Mouse (Mus musculus): ENCODE data around the gene Dbi. TPM values are rescaled to one million over a fixed set of nuclear protein-coding genes. Genes with fewer than 3 reads are reported as not detected.

Gene Dbi
- polyA plus RNA-seq, 1 experiment: 0.79 TPM

DNA sequence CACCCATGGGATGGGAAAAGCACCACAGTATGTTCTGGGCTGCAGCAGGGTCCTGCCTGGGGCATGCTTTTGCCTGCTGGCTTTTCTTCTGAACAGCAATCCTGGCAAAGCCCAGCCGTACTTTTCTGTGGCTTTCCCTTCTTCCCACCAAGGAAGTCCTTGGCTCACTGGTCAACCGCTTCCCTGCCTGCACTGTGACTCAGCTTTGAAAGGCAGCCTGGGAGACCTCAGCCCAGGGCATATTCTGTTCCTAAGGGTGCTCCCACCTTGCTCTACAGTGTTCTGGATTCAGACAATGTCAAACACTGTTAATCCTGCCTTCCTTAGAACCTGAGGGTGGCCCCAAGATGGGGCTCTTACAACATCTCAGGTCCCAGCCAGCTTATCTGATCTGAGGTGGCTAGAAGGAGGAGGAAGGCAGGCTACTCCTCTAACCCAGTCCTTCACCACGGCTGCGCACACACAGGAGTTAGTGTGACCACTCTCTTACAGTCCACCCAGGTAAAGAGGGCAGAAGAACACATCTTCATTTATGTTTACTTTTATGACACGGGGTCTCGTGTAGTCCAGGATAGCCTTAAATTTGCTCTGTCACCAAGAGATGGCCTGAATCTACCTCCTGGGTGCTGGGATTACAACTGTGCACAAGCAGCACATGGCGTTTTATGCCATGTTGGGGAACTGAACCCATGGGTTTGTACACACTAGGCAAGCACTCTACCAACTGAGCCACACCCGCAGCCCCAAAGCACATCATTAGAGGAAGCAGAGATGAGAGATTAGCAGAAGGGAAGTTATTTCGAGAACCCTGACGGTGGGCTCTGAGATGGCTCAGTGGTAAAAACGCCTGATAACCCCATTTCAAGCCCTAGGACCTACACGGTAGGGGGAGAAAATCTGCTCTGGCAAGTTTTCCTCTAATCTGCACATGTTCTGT lies 8.4 kb downstream of the Dbi start:
- no peaks in the 10 kb centered on the region for H3K27me3 ChIP-seq (ENCODE audit: control insufficient read depth)
- no peak overlapping the region for H3K4me3 ChIP-seq (replicated peaks)
- TF ChIP-seq GATA1 (IDR thresholded peaks at IDR 0.05; ENCODE audit: low read length): no peak
- TF ChIP-seq TAL1 (IDR thresholded peaks at IDR 0.05; ENCODE audit: low read length): no peak
- H3K4me1 ChIP-seq (ENCODE audit: control insufficient read depth): peaks cover 2% of the 10 kb centered on the region; the same call in 1 of the 2 replicates
- peaks cover 8% of the 10 kb centered on the region for H3K9me3 ChIP-seq (ENCODE audit: control insufficient read depth, low read length)
- peaks cover 36% of the 10 kb centered on the region for H3K36me3 ChIP-seq (ENCODE audit: control insufficient read depth)

DNA sequence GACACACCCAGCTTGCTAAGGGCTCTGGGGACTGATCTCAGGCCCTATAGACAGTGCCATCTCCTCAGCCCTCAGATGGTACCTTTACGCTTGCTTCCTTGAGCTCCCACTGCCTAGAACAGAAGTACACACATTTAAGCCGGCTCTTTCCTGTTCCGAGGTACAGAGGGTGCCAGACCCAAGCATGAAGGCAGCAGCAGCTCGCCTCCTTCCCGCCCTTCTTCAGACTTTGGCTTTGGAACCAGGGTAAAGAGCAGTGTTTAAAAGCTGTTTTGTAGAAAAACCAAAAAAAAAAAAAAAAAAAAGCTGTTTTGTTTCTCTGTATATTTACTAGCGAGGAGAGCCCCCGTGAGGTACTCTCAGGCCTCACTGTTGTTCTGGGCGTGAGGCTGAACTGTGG lies 9.1 kb downstream of the Dbi start:
- Histone ChIP-seq H3K36me3 (ENCODE audit: control insufficient read depth) (peaks cover 36% of the 10 kb centered on the region), H3K4me3 (replicated peaks) (no peak overlapping the region), H3K9me3 (ENCODE audit: control insufficient read depth, low read length) (peaks cover 8% of the 10 kb centered on the region), H3K4me1 (ENCODE audit: control insufficient read depth) (peaks cover 2% of the 10 kb centered on the region; the same call in 1 of the 2 replicates), H3K27me3 (ENCODE audit: control insufficient read depth) (no peaks in the 10 kb centered on the region)
- TF ChIP-seq GATA1 (IDR thresholded peaks at IDR 0.05; ENCODE audit: low read length) (no peak), TAL1 (IDR thresholded peaks at IDR 0.05; ENCODE audit: low read length) (no peak)

DNA sequence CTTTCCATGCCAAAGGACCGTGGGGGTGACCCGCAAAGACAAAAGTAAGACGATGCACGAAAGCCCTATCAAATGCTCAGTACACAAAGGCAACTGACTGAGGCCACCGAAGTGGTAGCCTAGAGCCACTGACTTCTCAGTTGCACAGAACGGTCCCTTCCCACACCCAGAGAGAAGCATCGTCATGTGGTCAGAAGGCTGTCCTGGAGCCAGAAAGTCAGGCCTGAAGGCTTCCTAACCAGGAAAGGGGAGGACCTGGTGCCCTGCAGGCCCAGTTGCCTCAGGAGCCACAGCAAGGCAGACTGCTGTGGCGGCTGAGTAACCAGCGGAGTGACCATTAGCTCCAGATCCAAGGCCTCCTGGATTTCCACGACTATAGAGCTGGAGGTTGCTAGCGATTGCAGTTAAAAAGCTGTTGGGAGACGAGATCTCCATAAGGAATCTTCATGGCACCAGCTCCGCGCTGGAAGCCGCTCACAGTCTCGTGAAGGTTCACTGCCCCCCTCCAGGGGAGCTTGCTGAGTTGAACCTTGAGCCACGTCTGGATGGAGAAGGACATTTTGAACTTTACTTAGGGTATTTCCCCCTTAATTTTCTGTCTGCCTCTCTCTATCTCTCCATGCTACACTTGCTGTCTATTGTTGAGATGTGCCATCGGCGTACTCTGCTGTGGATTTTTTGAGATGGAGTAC lies 11.0 kb downstream of the Dbi start:
- H3K4me1 ChIP-seq (ENCODE audit: control insufficient read depth): peaks cover 2% of the 10 kb centered on the region; the same call in 1 of the 2 replicates
- peaks cover 22% of the 10 kb centered on the region for H3K36me3 ChIP-seq (ENCODE audit: control insufficient read depth)
- TF ChIP-seq TAL1 (IDR thresholded peaks at IDR 0.05; ENCODE audit: low read length) (no peak), GATA1 (IDR thresholded peaks at IDR 0.05; ENCODE audit: low read length) (no peak)
- peaks cover 8% of the 10 kb centered on the region for H3K9me3 ChIP-seq (ENCODE audit: control insufficient read depth, low read length)
- no peak overlapping the region for H3K4me3 ChIP-seq (replicated peaks)
- no peaks in the 10 kb centered on the region for H3K27me3 ChIP-seq (ENCODE audit: control insufficient read depth)

DNA sequence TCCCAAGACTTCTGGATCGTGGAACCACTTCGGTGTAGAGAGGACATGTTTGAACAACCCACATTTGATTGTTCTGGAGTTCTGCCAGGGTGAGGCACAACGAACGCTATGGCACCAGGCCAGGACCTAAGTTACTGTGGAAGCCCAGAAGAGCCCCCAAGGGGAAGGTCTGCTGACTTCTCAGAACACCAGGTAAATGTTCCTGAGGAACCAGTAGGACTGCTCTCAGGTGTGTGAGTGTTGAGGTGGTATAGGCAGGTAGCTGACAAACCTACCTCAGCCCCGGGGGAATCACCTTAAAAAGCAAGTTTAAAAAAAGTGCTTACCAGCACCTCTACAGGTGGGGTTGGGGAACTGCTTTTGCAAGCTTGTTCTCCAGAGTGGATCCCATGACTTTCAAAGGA lies 15.3 kb downstream of the Dbi start:
- no peaks in the 10 kb centered on the region for H3K9me3 ChIP-seq (ENCODE audit: control insufficient read depth, low read length)
- no peaks in the 10 kb centered on the region for H3K36me3 ChIP-seq (ENCODE audit: control insufficient read depth)
- TF ChIP-seq GATA1 (IDR thresholded peaks at IDR 0.05; ENCODE audit: low read length) (no peak), TAL1 (IDR thresholded peaks at IDR 0.05; ENCODE audit: low read length) (no peak)
- no peak overlapping the region for H3K4me3 ChIP-seq (replicated peaks)
- no peaks in the 10 kb centered on the region for H3K27me3 ChIP-seq (ENCODE audit: control insufficient read depth)
- H3K4me1 ChIP-seq (ENCODE audit: control insufficient read depth): no peaks in the 10 kb centered on the region

DNA sequence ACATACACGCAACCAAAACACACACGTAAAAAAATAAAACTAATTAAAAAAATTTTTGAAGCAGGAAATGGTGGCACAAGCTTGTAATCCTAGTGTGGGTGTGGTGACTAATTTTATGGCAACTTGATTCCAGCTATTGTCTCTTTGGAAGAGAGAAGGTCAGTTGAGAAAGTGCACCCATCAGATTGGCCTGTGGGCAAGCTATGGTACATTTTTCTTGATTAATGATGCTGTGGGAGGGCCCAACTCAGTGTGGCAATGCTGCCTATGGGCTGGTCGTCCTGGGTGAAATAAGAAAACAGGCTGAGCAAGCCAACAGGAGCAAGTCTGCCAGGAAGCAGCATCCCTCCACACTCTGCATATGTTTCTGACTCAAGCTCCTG lies 19.7 kb downstream of the Dbi start:
- Histone ChIP-seq H3K4me3 (replicated peaks) (no peak overlapping the region), H3K36me3 (ENCODE audit: control insufficient read depth) (no peaks in the 10 kb centered on the region), H3K9me3 (ENCODE audit: control insufficient read depth, low read length) (no peaks in the 10 kb centered on the region), H3K27me3 (ENCODE audit: control insufficient read depth) (no peaks in the 10 kb centered on the region), H3K4me1 (ENCODE audit: control insufficient read depth) (no peaks in the 10 kb centered on the region)
- no peak for TF ChIP-seq GATA1 (IDR thresholded peaks at IDR 0.05; ENCODE audit: low read length)
- no peak for TF ChIP-seq TAL1 (IDR thresholded peaks at IDR 0.05; ENCODE audit: low read length)

DNA sequence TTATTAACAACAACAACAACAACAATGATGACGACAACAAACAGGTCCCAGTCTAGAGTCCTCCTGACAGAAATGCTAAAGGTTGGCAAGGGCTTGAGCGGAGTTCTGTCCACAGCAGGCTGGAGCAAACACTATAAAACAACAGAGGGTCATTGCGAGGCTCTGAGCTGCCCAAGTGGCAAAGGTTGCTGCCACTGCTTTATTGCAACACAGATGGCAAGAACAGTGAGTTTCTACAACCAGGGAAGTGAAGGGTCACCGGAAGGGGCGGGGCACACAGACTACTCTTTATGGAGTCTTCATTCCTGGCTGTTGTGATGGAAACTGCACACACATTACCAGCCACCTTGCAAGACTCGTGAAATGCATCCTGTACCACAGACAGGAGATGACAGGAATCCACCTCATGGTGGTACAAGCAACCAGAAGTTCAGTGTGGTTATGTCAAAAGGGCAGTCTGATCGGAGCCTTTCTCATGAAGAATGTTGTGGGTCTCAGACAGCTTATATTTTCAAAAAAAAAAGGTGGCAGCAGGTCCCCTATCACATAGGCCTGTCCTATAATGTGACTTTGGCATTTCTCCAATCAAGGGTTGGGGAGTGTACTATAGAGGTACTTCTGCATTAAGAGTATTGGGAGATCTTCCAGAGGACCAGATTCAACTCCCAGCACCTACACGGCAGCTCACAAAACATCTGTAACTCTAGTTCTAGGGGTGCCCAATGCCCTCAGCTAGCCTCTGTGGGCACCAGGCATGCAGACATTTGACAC lies 20.2 kb downstream of the Dbi start:
- no peaks in the 10 kb centered on the region for H3K9me3 ChIP-seq (ENCODE audit: control insufficient read depth, low read length)
- TF ChIP-seq TAL1 (IDR thresholded peaks at IDR 0.05; ENCODE audit: low read length) (no peak), GATA1 (IDR thresholded peaks at IDR 0.05; ENCODE audit: low read length) (no peak)
- no peaks in the 10 kb centered on the region for H3K36me3 ChIP-seq (ENCODE audit: control insufficient read depth)
- no peak overlapping the region for H3K4me3 ChIP-seq (replicated peaks)
- H3K27me3 ChIP-seq (ENCODE audit: control insufficient read depth): no peaks in the 10 kb centered on the region
- H3K4me1 ChIP-seq (ENCODE audit: control insufficient read depth): no peaks in the 10 kb centered on the region

DNA sequence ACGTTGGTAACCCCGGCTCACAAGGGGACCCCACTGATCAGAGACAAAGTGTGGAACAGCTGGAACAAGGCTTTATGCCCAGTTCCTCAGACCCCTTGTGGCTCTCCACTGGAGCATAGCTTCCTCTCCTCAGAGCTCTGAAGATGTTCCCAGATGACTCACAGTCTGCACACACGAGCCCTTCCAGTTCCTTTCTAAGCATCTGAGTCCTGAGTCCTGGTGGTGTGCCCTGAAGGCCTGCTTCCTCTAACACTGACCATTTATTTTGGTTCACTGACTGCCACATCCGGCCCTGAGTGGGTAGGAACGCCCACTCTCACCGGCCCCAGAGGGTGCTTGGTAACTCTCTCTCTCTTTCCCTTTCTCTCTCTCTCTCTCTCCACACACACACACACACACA lies 21.4 kb downstream of the Dbi start:
- Histone ChIP-seq H3K4me3 (replicated peaks) (no peak overlapping the region), H3K9me3 (ENCODE audit: control insufficient read depth, low read length) (no peaks in the 10 kb centered on the region), H3K4me1 (ENCODE audit: control insufficient read depth) (no peaks in the 10 kb centered on the region; the same call in 1 of the 2 replicates), H3K27me3 (ENCODE audit: control insufficient read depth) (no peaks in the 10 kb centered on the region), H3K36me3 (ENCODE audit: control insufficient read depth) (no peaks in the 10 kb centered on the region)
- TF ChIP-seq TAL1 (IDR thresholded peaks at IDR 0.05; ENCODE audit: low read length) (no peak), GATA1 (IDR thresholded peaks at IDR 0.05; ENCODE audit: low read length) (no peak)

DNA sequence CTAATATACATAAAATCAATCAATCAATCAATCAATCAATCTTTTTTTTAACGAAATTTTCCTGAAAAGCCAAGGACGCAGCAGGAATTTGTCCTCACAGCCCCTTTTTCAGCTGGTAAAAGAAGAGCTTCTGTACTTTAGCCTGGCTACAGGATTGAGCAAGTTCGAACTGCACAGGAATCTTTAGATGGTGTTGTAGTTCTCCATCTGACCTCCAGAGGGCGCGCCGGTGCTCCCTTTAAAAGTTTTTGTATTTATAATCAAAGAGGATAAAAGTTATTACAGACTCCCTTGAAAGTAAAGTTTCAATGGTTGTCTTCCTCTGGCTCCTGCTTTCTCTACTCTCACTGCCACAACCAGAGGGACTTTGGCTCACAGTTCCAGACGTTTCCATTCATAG lies 22.6 kb downstream of the Dbi start:
- no peak overlapping the region for H3K4me3 ChIP-seq (replicated peaks)
- no peak for TF ChIP-seq TAL1 (IDR thresholded peaks at IDR 0.05; ENCODE audit: low read length)
- TF ChIP-seq GATA1 (IDR thresholded peaks at IDR 0.05; ENCODE audit: low read length): no peak
- H3K9me3 ChIP-seq (ENCODE audit: control insufficient read depth, low read length): no peaks in the 10 kb centered on the region
- H3K36me3 ChIP-seq (ENCODE audit: control insufficient read depth): no peaks in the 10 kb centered on the region
- H3K4me1 ChIP-seq (ENCODE audit: control insufficient read depth): no peaks in the 10 kb centered on the region; the same call in 1 of the 2 replicates
- H3K27me3 ChIP-seq (ENCODE audit: control insufficient read depth): no peaks in the 10 kb centered on the region
